Mouse (Mus musculus): ENCODE results near the gene Fbp1.

- TF ChIP-seq POLR2A (IDR thresholded peaks at IDR 0.05; ENCODE audit: borderline replicate concordance, low read depth, low read length) (no peak), CTCF (IDR thresholded peaks at IDR 0.05; ENCODE audit: low read depth, low read length) (no peak)
These were observed 28.0 kb downstream of the Fbp1 start for GRCm38 (mm10) chr13:62860068-62860467.

All from bone marrow macrophage, adult 2 months (primary cell).